In genomic region chr4:130215392-130215791, GRCm38 (mm10) we compare ENCODE assay signal across 30 mouse cellular contexts. TPM values are rescaled to one million over a fixed set of nuclear protein-coding genes. Genes with fewer than 3 reads are reported as not detected.
A peak's percentile ranks its signal among the peaks of the same experiment; 100 is the strongest.
DNase-seq lines count a peak whose midpoint lies in the region; ATAC-seq and TF ChIP-seq lines count a peak whose summit lies in the region.
"Had no signal": no experiment of that assay in that cellular context is flagged by ENCODE, and none has a peak within 500 bp of the region (broad histone marks: within the 10 kb centered on the region; RNA-seq: fewer than 3 reads in every experiment).

No protein-coding gene starts in this region.

- H3K27ac ChIP-seq in kidney, postnatal 0 days, result no peak overlapping the region
- no peak overlapping the region for H3K27ac ChIP-seq in intestine, embryonic 16.5 days (ENCODE audit: low read length)
- no peak overlapping the region for H3K27ac ChIP-seq in stomach, postnatal 0 days (replicated peaks)
- no peak overlapping the region for H3K27ac ChIP-seq in cerebellum, adult 2 months (ENCODE audit: insufficient read depth, low read length)
- H3K27ac ChIP-seq: embryonic facial prominence, embryonic 10.5 days; embryonic facial prominence, embryonic 12.5 days; forebrain, embryonic 13.5 days; forebrain, embryonic 15.5 days had no signal

- TF ChIP-seq EP300 in stomach, postnatal 0 days (optimal IDR thresholded peaks at IDR 0.05), result no peak

- H3K4me3 ChIP-seq in kidney, postnatal 0 days (replicated peaks; ENCODE audit: low read depth, low read length), result no peak overlapping the region
- no peak overlapping the region for H3K4me3 ChIP-seq in intestine, embryonic 16.5 days (ENCODE audit: low read length)
- no peak overlapping the region for H3K4me3 ChIP-seq in stomach, postnatal 0 days (ENCODE audit: low read depth, low read length)
- no peak overlapping the region for H3K4me3 ChIP-seq in cerebellum, adult 2 months (replicated peaks; ENCODE audit: insufficient read depth, low read depth, low read length)
- H3K4me3 ChIP-seq: embryonic facial prominence, embryonic 10.5 days; embryonic facial prominence, embryonic 12.5 days; forebrain, embryonic 13.5 days; forebrain, embryonic 15.5 days had no signal

- DNase-seq in kidney, postnatal 0 days (ENCODE audit: low spot score), result peak; percentile 14
- no peak for DNase-seq in kidney, postnatal 4 days
- peak; percentile 54 for DNase-seq in ZHBTc4 (ENCODE audit: low read depth, low spot score)
- DNase-seq in stomach, postnatal 0 days (ENCODE audit: low spot score), result no peak
- no peak for DNase-seq in layer of hippocampus, adult 9-10 months (ENCODE audit: low spot score)
- DNase-seq in cerebellum, adult 2 months, result no peak
- DNase-seq in heart, adult 18-20 months, result no peak
- DNase-seq: adrenal gland, adult 2 months; adrenal gland, postnatal 10 days; adrenal gland, postnatal 25 days; B cell, adult 2 months; cerebellum, adult 11-12 months; cerebellum, adult 8-10 months; cerebellum, adult 9-11 months; cerebellum, postnatal 14 days; cerebellum, postnatal 36 days; forebrain, postnatal 0 days had no signal

- H3K27me3 ChIP-seq in kidney, postnatal 0 days (ENCODE audit: insufficient read depth, low read length), result no peaks in the 10 kb centered on the region
- no peaks in the 10 kb centered on the region for H3K27me3 ChIP-seq in intestine, embryonic 16.5 days (replicated peaks; ENCODE audit: control insufficient read depth, insufficient read depth, low read length)
- no peaks in the 10 kb centered on the region for H3K27me3 ChIP-seq in stomach, postnatal 0 days (ENCODE audit: control insufficient read depth, insufficient read depth, low read length)
- no peaks in the 10 kb centered on the region for H3K27me3 ChIP-seq in cerebellum, adult 2 months (ENCODE audit: control insufficient read depth, insufficient read depth, low read length)
- H3K27me3 ChIP-seq: embryonic facial prominence, embryonic 12.5 days; forebrain, embryonic 13.5 days; forebrain, embryonic 15.5 days; Patski had no signal

- H3K9me3 ChIP-seq in kidney, postnatal 0 days (replicated peaks; ENCODE audit: low read length), result no peaks in the 10 kb centered on the region
- H3K9me3 ChIP-seq in intestine, embryonic 16.5 days (ENCODE audit: control insufficient read depth, low read length), result no peaks in the 10 kb centered on the region
- H3K9me3 ChIP-seq in stomach, postnatal 0 days (ENCODE audit: control insufficient read depth, low read length), result no peaks in the 10 kb centered on the region
- H3K9me3 ChIP-seq: embryonic facial prominence, embryonic 10.5 days; embryonic facial prominence, embryonic 12.5 days; forebrain, embryonic 13.5 days; forebrain, embryonic 15.5 days; G1E had no signal

- TF ChIP-seq CTCF in kidney, postnatal 0 days (IDR thresholded peaks at IDR 0.05; ENCODE audit: low read depth), result no peak
- TF ChIP-seq CTCF in stomach, postnatal 0 days (IDR thresholded peaks at IDR 0.05; ENCODE audit: low read depth), result no peak
- TF ChIP-seq CTCF in cerebellum, adult 2 months (IDR thresholded peaks at IDR 0.05; ENCODE audit: borderline replicate concordance, insufficient read depth, low read depth, low read length), result no peak

- no peak; the same call in 1 of the 2 replicates for ATAC-seq in kidney, postnatal 0 days (replicated peaks; ENCODE audit: low FRiP score, low read depth)
- ATAC-seq in intestine, embryonic 16.5 days, result peak; percentile 82
- ATAC-seq in stomach, postnatal 0 days (ENCODE audit: low FRiP score, low TSS enrichment), result 0 out of 2 replicates have a peak, but pooled peaks have one; percentile 38
- ATAC-seq: CD4-positive, CD25-positive, alpha-beta regulatory T cell, adult 4 months; forebrain, embryonic 13.5 days; forebrain, embryonic 15.5 days; forebrain, postnatal 0 days; Patski had no signal

- no peaks in the 10 kb centered on the region for H3K36me3 ChIP-seq in kidney, postnatal 0 days (ENCODE audit: insufficient read depth, low read length)
- H3K36me3 ChIP-seq in intestine, embryonic 16.5 days (ENCODE audit: control insufficient read depth, insufficient read depth, low read length), result no peaks in the 10 kb centered on the region
- no peaks in the 10 kb centered on the region for H3K36me3 ChIP-seq in stomach, postnatal 0 days (ENCODE audit: control insufficient read depth, insufficient read depth, low read length)
- H3K36me3 ChIP-seq: embryonic facial prominence, embryonic 10.5 days; embryonic facial prominence, embryonic 12.5 days; forebrain, embryonic 15.5 days; G1E had no signal

- no peak for TF ChIP-seq POLR2A in cerebellum, adult 2 months (IDR thresholded peaks at IDR 0.05; ENCODE audit: borderline replicate concordance, insufficient read depth, low read length)

- no peaks in the 10 kb centered on the region for H3K4me1 ChIP-seq in kidney, postnatal 0 days (replicated peaks; ENCODE audit: insufficient read depth, low read length)
- H3K4me1 ChIP-seq in intestine, embryonic 16.5 days (ENCODE audit: control insufficient read depth, insufficient read depth, low read length), result no peaks in the 10 kb centered on the region
- H3K4me1 ChIP-seq in stomach, postnatal 0 days (replicated peaks; ENCODE audit: control insufficient read depth, insufficient read depth), result no peaks in the 10 kb centered on the region
- no peaks in the 10 kb centered on the region for H3K4me1 ChIP-seq in cerebellum, adult 2 months (ENCODE audit: control insufficient read depth, insufficient read depth, low read length)
- H3K4me1 ChIP-seq: embryonic facial prominence, embryonic 10.5 days; embryonic facial prominence, embryonic 12.5 days; forebrain, embryonic 13.5 days; forebrain, embryonic 15.5 days had no signal

- H3K4me2 ChIP-seq in kidney, postnatal 0 days (ENCODE audit: low read length), result no peak overlapping the region
- no peak overlapping the region for H3K4me2 ChIP-seq in intestine, embryonic 16.5 days (ENCODE audit: low read depth, low read length)
- H3K4me2 ChIP-seq in stomach, postnatal 0 days (replicated peaks; ENCODE audit: low read depth), result no peak overlapping the region
- H3K4me2 ChIP-seq: embryonic facial prominence, embryonic 12.5 days; forebrain, embryonic 13.5 days; forebrain, embryonic 15.5 days had no signal

- WGBS in kidney, postnatal 0 days, result 76% methylated on average over 8 of the region's 8 CpGs
- 83% methylated on average over 8 of the region's 8 CpGs for WGBS in intestine, embryonic 16.5 days
- 78% methylated on average over 8 of the region's 8 CpGs for WGBS in stomach, postnatal 0 days
- 83% methylated on average over 8 of the region's 8 CpGs for WGBS in cerebellum, adult 2 months

- no peak overlapping the region for H3K9ac ChIP-seq in kidney, postnatal 0 days (ENCODE audit: low read depth, low read length)
- H3K9ac ChIP-seq in intestine, embryonic 16.5 days (ENCODE audit: low read depth, low read length), result no peak overlapping the region
- no peak overlapping the region for H3K9ac ChIP-seq in stomach, postnatal 0 days (ENCODE audit: low read length)
- H3K9ac ChIP-seq: embryonic facial prominence, embryonic 12.5 days; forebrain, embryonic 13.5 days; forebrain, embryonic 15.5 days; forebrain, postnatal 0 days had no signal

RNA-seq across cellular contexts. Expression of gene Gm853, which starts 6.8 kb away (rescaled TPM):
- polyA plus RNA-seq in kidney, postnatal 0 days (2015; fragmentation: Nextera tagmentation; extraction: Ambion mirVana), result 14.3 and 15.9 TPM in 2 replicates
- not detected in 2 replicates for polyA plus RNA-seq in intestine, embryonic 16.5 days (2015; fragmentation: Nextera tagmentation; extraction: Ambion mirVana)
- not detected in 2 replicates for polyA plus RNA-seq in stomach, postnatal 0 days (2015; fragmentation: Nextera tagmentation; extraction: Ambion mirVana)
- polyA plus RNA-seq in cerebellum, adult 2 months (2012; rRNA removed), result 0.33 and 0.67 TPM in 2 replicates
- total RNA-seq in heart, adult 18-20 months (2021), result not detected
- total RNA-seq: adrenal gland, adult 2 months; adrenal gland, postnatal 10 days; adrenal gland, postnatal 25 days; adrenal gland, postnatal 4 days; CH12.LX; common myeloid progenitor, adult 5-6 weeks; forebrain, postnatal 0 days had no signal
- polyA plus RNA-seq: adrenal gland, adult 2 months; CD4-positive, CD25-positive, alpha-beta regulatory T cell, adult 4 months; embryonic facial prominence, embryonic 10.5 days; embryonic facial prominence, embryonic 12.5 days; embryonic facial prominence, embryonic 14.5 days; forebrain, embryonic 11.5 days; forebrain, embryonic 13.5 days; G1E had no signal

RNA-seq across cellular contexts. Expression of gene Tinagl1, which starts 40.5 kb away (rescaled TPM):
- 123 and 127 TPM in 2 replicates for polyA plus RNA-seq in kidney, postnatal 0 days (2015; fragmentation: Nextera tagmentation; extraction: Ambion mirVana)
- 78.3 and 80.3 TPM in 2 replicates for polyA plus RNA-seq in intestine, embryonic 16.5 days (2015; fragmentation: Nextera tagmentation; extraction: Ambion mirVana)
- 123 and 131 TPM in 2 replicates for polyA plus RNA-seq in stomach, postnatal 0 days (2015; fragmentation: Nextera tagmentation; extraction: Ambion mirVana)
- polyA plus RNA-seq in cerebellum, adult 2 months (2012; rRNA removed), result 12.8 and 13.4 TPM in 2 replicates
- total RNA-seq in heart, adult 18-20 months (2021), result 10 to 100 TPM; 55.7 to 66.1 TPM
- total RNA-seq: CH12.LX had no signal
- polyA plus RNA-seq: CD4-positive, CD25-positive, alpha-beta regulatory T cell, adult 4 months had no signal

Comparison
In these comparisons a context has a peak if more than half of its experiments do, and no peak if none do; other contexts are left out.
1. DNase-seq: peak in kidney, postnatal 0 days (single experiment) and ZHBTc4 (single experiment); none in kidney, postnatal 4 days (0 of 2), stomach, postnatal 0 days (single experiment), layer of hippocampus, adult 9-10 months (single experiment), cerebellum, adult 2 months (0 of 2) and heart, adult 18-20 months (0 of 2).